Mouse (Mus musculus): ENCODE measurements around the gene Tmem43. TPM values are rescaled to one million over a fixed set of nuclear protein-coding genes. Genes with fewer than 3 reads are reported as not detected.

The Tmem43 gene
- total and polyA plus RNA-seq, 3 experiments: 22.3 to 23.7 TPM; not detected in 1

DNA sequence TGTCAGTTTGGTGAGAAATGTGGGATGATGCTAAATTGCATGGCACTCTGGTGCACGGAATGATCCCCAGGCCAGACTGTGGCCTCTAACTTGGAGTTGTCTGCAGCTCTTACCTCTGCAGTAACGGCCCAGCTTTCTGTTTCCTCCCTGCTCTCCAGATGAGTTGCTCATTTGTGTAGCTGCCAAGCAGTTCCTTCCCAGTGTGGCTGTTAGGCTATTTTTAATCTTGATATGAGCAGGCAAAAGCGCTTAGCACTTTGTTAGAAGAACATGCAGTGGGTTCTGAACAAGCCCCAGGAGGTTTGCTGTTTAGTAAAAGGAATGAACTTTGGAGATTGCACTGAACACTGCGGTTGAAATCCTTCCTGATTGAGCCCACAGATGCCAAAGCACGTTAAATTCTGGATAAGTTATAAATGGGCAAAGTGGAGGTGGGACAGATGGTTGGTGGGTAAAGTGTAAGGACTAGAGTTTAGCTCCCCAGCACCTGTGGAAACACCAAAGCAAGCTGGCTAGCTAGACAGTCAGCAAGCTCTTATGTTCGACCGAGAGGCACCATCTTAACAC lies 45.0 kb downstream of the Tmem43 start:
- no peak overlapping the region for H3K4me3 ChIP-seq (ENCODE audit: control insufficient read depth in 1 of 2, insufficient read depth in 1 of 2, low read depth in 2 of 2, low read length in 2 of 2)

DNA sequence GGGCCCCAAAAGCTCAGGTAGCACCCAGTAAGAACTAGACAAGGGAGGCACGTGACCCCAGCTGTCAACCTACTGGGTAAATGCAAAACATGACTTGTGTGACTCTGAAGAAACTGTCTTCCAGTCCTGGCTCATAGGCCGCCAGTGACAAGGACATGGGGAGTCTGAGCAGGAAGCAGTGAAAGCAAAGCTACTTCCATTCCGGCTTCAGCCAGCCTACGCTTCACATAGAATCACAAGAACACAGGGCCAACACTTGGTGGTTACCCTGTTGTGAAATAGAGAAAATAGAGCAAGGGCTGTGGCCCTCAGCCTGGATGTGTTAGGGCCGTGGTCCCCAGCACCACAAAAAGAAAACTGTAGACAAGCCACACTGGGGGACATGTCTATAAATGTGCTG lies 49.3 kb downstream of the Tmem43 start:
- no peak overlapping the region for H3K27ac ChIP-seq (ENCODE audit: control insufficient read depth, low read depth, low read length)
- H3K4me3 ChIP-seq (ENCODE audit: control insufficient read depth in 1 of 2, insufficient read depth in 1 of 2, low read depth in 2 of 2, low read length in 2 of 2): no peak overlapping the region
- H3K36me3 ChIP-seq (ENCODE audit: control insufficient read depth in 1 of 2, insufficient read depth in 2 of 2, low read length in 2 of 2): peaks cover under 1 to 10% of the 10 kb centered on the region in 2 experiments
- no peak overlapping the region for H3K9ac ChIP-seq (ENCODE audit: control insufficient read depth, low read depth, low read length, poor library complexity, severe bottlenecking)
- no peaks in the 10 kb centered on the region; a peak in 1 of 4 replicates for H3K4me1 ChIP-seq (ENCODE audit: control insufficient read depth in 1 of 2, insufficient read depth in 2 of 2, low read length in 2 of 2)
- TF ChIP-seq KAT2A (conservative IDR thresholded peaks at IDR 0.05; ENCODE audit: low read depth, low read length) (no peak), NRF1 (IDR thresholded peaks at IDR 0.05; ENCODE audit: insufficient read depth, low read depth, low read length, poor library complexity, severe bottlenecking) (no peak), ETS1 (IDR thresholded peaks at IDR 0.05; ENCODE audit: low read depth, low read length) (no peak), MYC (IDR thresholded peaks at IDR 0.05; ENCODE audit: low read depth, low read length) (no peak), HCFC1 (IDR thresholded peaks at IDR 0.05; ENCODE audit: low read depth, low read length) (no peak), USF1 (IDR thresholded peaks at IDR 0.05; ENCODE audit: low read depth, low read length) (no peak), MYB (IDR thresholded peaks at IDR 0.05; ENCODE audit: low read depth, low read length) (no peak), JUND (IDR thresholded peaks at IDR 0.05; ENCODE audit: low read depth, low read length) (no peak)
- H3K27me3 ChIP-seq (ENCODE audit: control insufficient read depth in 1 of 2, insufficient read depth in 2 of 2, low read length in 2 of 2): no peaks in the 10 kb centered on the region
- no peak for DNase-seq (ENCODE audit: low read depth, low spot score)
- H3K9me3 ChIP-seq (replicated peaks; ENCODE audit: insufficient read depth, low read length): no peaks in the 10 kb centered on the region
- H3K79me2 ChIP-seq (ENCODE audit: control insufficient read depth, insufficient read depth, low read length, poor library complexity): peaks cover under 1% of the 10 kb centered on the region; the same call in 1 of the 2 replicates

More for the DNA sequence above, 45.0 kb downstream of the Tmem43 start:
- peak; percentile 36 for DNase-seq (ENCODE audit: low read depth, low spot score)
- Histone ChIP-seq H3K36me3 (ENCODE audit: control insufficient read depth in 1 of 2, insufficient read depth in 2 of 2, low read length in 2 of 2) (peaks cover 14 to 24% of the 10 kb centered on the region in 2 experiments), H3K79me2 (ENCODE audit: control insufficient read depth, insufficient read depth, low read length, poor library complexity) (peaks cover 15% of the 10 kb centered on the region), H3K27me3 (ENCODE audit: control insufficient read depth in 1 of 2, insufficient read depth in 2 of 2, low read length in 2 of 2) (no peaks in the 10 kb centered on the region), H3K4me1 (ENCODE audit: control insufficient read depth in 1 of 2, insufficient read depth in 2 of 2, low read length in 2 of 2) (peaks cover 2 to 10% of the 10 kb centered on the region in 2 experiments; a peak in 3 of 4 replicates), H3K27ac (ENCODE audit: control insufficient read depth, low read depth, low read length) (no peak overlapping the region), H3K9ac (ENCODE audit: control insufficient read depth, low read depth, low read length, poor library complexity, severe bottlenecking) (no peak overlapping the region), H3K9me3 (replicated peaks; ENCODE audit: insufficient read depth, low read length) (no peaks in the 10 kb centered on the region)
- no peak for TF ChIP-seq TBP (IDR thresholded peaks at IDR 0.05; ENCODE audit: low read depth, low read length)
- TF ChIP-seq POLR2AphosphoS5 (IDR thresholded peaks at IDR 0.05; ENCODE audit: borderline replicate concordance, low read depth, low read length): no peak
- no peak for TF ChIP-seq CHD1 (IDR thresholded peaks at IDR 0.05; ENCODE audit: low read depth, low read length)
- no peak for TF ChIP-seq GABPA (IDR thresholded peaks at IDR 0.05; ENCODE audit: low read depth, low read length)
- no peak for TF ChIP-seq UBTF (IDR thresholded peaks at IDR 0.05; ENCODE audit: borderline replicate concordance, insufficient read depth, low read depth, low read length)
- TF ChIP-seq ZKSCAN1 (IDR thresholded peaks at IDR 0.05; ENCODE audit: low read depth, low read length): no peak
- TF ChIP-seq MAZ (IDR thresholded peaks at IDR 0.05; ENCODE audit: low read depth, low read length): no peak
- no peak for TF ChIP-seq ELF1 (IDR thresholded peaks at IDR 0.05; ENCODE audit: low read depth, low read length)
- TF ChIP-seq USF2 (IDR thresholded peaks at IDR 0.05; ENCODE audit: borderline replicate concordance in 1 of 2, insufficient read depth in 1 of 2, low read depth in 1 of 2, low read length in 2 of 2): no peak
- TF ChIP-seq TCF12 (IDR thresholded peaks at IDR 0.05; ENCODE audit: low read depth, low read length): no peak
- no peak for TF ChIP-seq RCOR1 (IDR thresholded peaks at IDR 0.05; ENCODE audit: low read depth, low read length)
- TF ChIP-seq EP300 (IDR thresholded peaks at IDR 0.05; ENCODE audit: low read depth in 1 of 2, low read length in 2 of 2): no peak
- TF ChIP-seq TAL1 (IDR thresholded peaks at IDR 0.05; ENCODE audit: low read length): no peak
